Comparison of ENCODE assay signal across 13 mouse cellular contexts in genomic region chr12:40594161-40594560, GRCm38 (mm10).
"Had no signal": no experiment of that assay in that cellular context is flagged by ENCODE, and none has a peak within 500 bp of the region (broad histone marks: within the 10 kb centered on the region; RNA-seq: fewer than 3 reads in every experiment).

No protein-coding gene starts in this region.

- H3K27me3 ChIP-seq: midbrain, embryonic 15.5 days; neural tube, embryonic 12.5 days; stomach, embryonic 15.5 days had no signal

- H3K9me3 ChIP-seq: midbrain, embryonic 10.5 days; midbrain, embryonic 12.5 days; midbrain, embryonic 15.5 days; neural tube, embryonic 12.5 days; stomach, embryonic 15.5 days had no signal

- H3K4me3 ChIP-seq: midbrain, embryonic 10.5 days; midbrain, embryonic 12.5 days; midbrain, embryonic 15.5 days; neural tube, embryonic 12.5 days; stomach, embryonic 15.5 days had no signal

- H3K4me1 ChIP-seq: midbrain, embryonic 12.5 days; neural tube, embryonic 12.5 days; stomach, embryonic 15.5 days had no signal

- H3K9ac ChIP-seq: lung, embryonic 14.5 days; midbrain, embryonic 12.5 days; midbrain, embryonic 15.5 days; neural tube, embryonic 12.5 days; stomach, embryonic 15.5 days had no signal

- ATAC-seq: midbrain, embryonic 15.5 days had no signal

- H3K36me3 ChIP-seq: midbrain, embryonic 10.5 days; midbrain, embryonic 12.5 days; midbrain, embryonic 15.5 days; neural tube, embryonic 12.5 days; stomach, embryonic 15.5 days had no signal

- DNase-seq: lung, adult 18-20 months; lung, embryonic 14.5 days; lung, postnatal 10 days; lung, postnatal 4 days; right cerebral cortex, postnatal 14 days; thymus, adult 2 months; thymus, postnatal 25 days had no signal

- H3K27ac ChIP-seq: midbrain, embryonic 10.5 days; midbrain, embryonic 12.5 days; midbrain, embryonic 15.5 days; neural tube, embryonic 12.5 days; stomach, embryonic 15.5 days; stomach, postnatal 0 days had no signal

- H3K4me2 ChIP-seq: lung, embryonic 14.5 days; midbrain, embryonic 12.5 days; midbrain, embryonic 15.5 days; neural tube, embryonic 12.5 days; stomach, embryonic 15.5 days had no signal
